Mouse (Mus musculus) ES-Bruce4 (cell line): ENCODE results near the gene Astn1. TPM values are rescaled to one million over a fixed set of nuclear protein-coding genes. Genes with fewer than 3 reads are reported as not detected.

Source experiments
- H3K27ac ChIP-seq: 2 replicates; pipeline ENCODE4 v1.5.1; 2012; ENCODE audit warnings: low read length, inconsistent platforms; ENCODE audit not compliant: insufficient read depth
- H3K27me3 ChIP-seq: 2 replicates; pipeline ENCODE4 v1.6.1; 2012; ENCODE audit warnings: mild to moderate bottlenecking, low read length, inconsistent platforms; ENCODE audit not compliant: control insufficient read depth, poor library complexity, insufficient read depth, severe bottlenecking
- H3K36me3 ChIP-seq: 2 replicates; pipeline ENCODE4 v1.6.1; 2012; ENCODE audit warnings: inconsistent platforms, mild to moderate bottlenecking, low read length, moderate library complexity; ENCODE audit not compliant: control insufficient read depth, poor library complexity, insufficient read depth, severe bottlenecking
- H3K4me1 ChIP-seq: one replicate; pipeline ENCODE4 v1.8.1; 2011; ENCODE audit warnings: low read length; ENCODE audit not compliant: control insufficient read depth, insufficient read depth
- H3K4me3 ChIP-seq: 2 replicates; pipeline ENCODE4 v1.5.1; 2011; ENCODE audit warnings: low read depth, mild to moderate bottlenecking, low read length
- H3K9ac ChIP-seq: 2 replicates; pipeline ENCODE4 v1.6.1; 2012; ENCODE audit warnings: low read depth, mild to moderate bottlenecking, inconsistent platforms; ENCODE audit not compliant: poor library complexity, severe bottlenecking
- H3K9me3 ChIP-seq: replicated peaks from 2 replicates; pipeline ENCODE4 v1.6.1; 2012; ENCODE audit warnings: mild to moderate bottlenecking, low read length, inconsistent platforms; ENCODE audit not compliant: control insufficient read depth, poor library complexity, insufficient read depth, severe bottlenecking
- CTCF ChIP-seq: IDR thresholded peaks from one replicate; pipeline ENCODE4 v1.8.1; 2011; ENCODE audit warnings: low read depth, low read length
- EP300 ChIP-seq: IDR thresholded peaks from 2 replicates; pipeline ENCODE4 v1.6.1; 2011; ENCODE audit warnings: low read depth, low read length; ENCODE audit not compliant: insufficient read depth
- POLR2A ChIP-seq: IDR thresholded peaks from one replicate; pipeline ENCODE4 v1.8.1; 2011; ENCODE audit warnings: low read length; ENCODE audit not compliant: insufficient read depth
- polyA plus RNA-seq: library from polyadenylated mRNA; stranded (reverse); fragments of >200 nt; gene quantifications from 2 replicates; pipeline ENCODE4 v1.2.4, GENCODE M21; 2011; ENCODE audit warnings: low read depth; ENCODE audit not compliant: missing spikeins, insufficient read depth, insufficient read length

The Astn1 gene
- polyA plus RNA-seq, 1 experiment: 0.33 TPM

DNA sequence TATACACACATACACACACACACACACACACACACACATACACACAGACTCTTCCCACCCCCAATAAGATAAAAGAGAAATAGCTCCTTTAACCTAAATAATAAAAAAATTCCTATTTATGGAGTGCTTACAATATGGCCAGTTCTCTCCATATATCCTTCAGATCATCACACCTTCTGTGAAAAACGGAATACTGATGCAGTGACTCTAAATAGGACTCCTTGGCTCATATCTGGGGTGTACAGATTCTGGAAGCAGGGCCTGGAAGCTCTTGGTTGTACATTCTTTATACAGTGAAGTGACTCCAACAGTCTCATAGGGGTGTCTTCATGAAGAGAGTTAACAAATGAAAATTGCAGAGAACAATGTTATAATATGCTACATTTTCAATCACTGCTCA lies 60.7 kb downstream of the Astn1 start:
- no peaks in the 10 kb centered on the region for H3K9me3 ChIP-seq
- H3K36me3 ChIP-seq: no peaks in the 10 kb centered on the region
- H3K9ac ChIP-seq: no peak overlapping the region
- no peak overlapping the region for H3K4me3 ChIP-seq
- H3K4me1 ChIP-seq: no peaks in the 10 kb centered on the region
- no peaks in the 10 kb centered on the region for H3K27me3 ChIP-seq
- no peak overlapping the region for H3K27ac ChIP-seq
- no peak for TF ChIP-seq EP300
- no peak for TF ChIP-seq POLR2A

GRCm38 (mm10) chr1:158446071-158446470 lies 84.0 kb downstream of the Astn1 start:
- Histone ChIP-seq H3K27me3 (no peaks in the 10 kb centered on the region), H3K36me3 (no peaks in the 10 kb centered on the region), H3K27ac (no peak overlapping the region), H3K9me3 (no peaks in the 10 kb centered on the region), H3K4me3 (no peak overlapping the region), H3K9ac (no peak overlapping the region), H3K4me1 (no peaks in the 10 kb centered on the region)
- no peak for TF ChIP-seq CTCF
- TF ChIP-seq POLR2A: no peak
- TF ChIP-seq EP300: no peak

GRCm38 (mm10) chr1:158447956-158448355 lies 85.9 kb downstream of the Astn1 start:
- H3K27ac ChIP-seq: no peak overlapping the region
- H3K9me3 ChIP-seq: no peaks in the 10 kb centered on the region
- no peak overlapping the region for H3K9ac ChIP-seq
- TF ChIP-seq EP300 (no peak), CTCF (no peak), POLR2A (no peak)
- H3K4me3 ChIP-seq: no peak overlapping the region
- H3K4me1 ChIP-seq: no peaks in the 10 kb centered on the region
- H3K36me3 ChIP-seq: no peaks in the 10 kb centered on the region
- H3K27me3 ChIP-seq: no peaks in the 10 kb centered on the region

DNA sequence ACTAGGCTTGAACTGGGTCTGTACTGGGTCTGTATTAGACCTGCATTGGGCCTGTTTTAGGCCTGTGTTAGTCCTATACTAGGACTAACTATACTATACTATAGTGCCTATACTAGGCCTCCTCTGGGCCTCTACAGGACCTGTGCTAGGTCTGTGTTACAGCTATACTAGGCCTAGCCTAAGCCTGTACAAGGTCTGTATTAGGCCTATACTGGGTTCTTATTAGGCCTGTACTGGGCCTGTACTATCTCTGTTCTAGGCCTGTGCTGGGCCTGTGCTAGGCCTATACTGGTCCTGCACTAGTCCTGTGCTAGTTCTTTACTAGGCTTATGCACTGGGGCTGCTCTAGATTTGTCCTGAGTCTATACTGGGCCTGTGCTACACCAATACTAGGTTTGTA lies 90.6 kb downstream of the Astn1 start:
- Histone ChIP-seq H3K27me3 (no peaks in the 10 kb centered on the region), H3K27ac (no peak overlapping the region), H3K4me3 (no peak overlapping the region), H3K9ac (no peak overlapping the region), H3K36me3 (no peaks in the 10 kb centered on the region), H3K4me1 (no peaks in the 10 kb centered on the region), H3K9me3 (no peaks in the 10 kb centered on the region)
- TF ChIP-seq EP300 (no peak), POLR2A (no peak), CTCF (no peak)

GRCm38 (mm10) chr1:158453587-158453986 lies 91.5 kb downstream of the Astn1 start:
- Histone ChIP-seq H3K27ac (no peak overlapping the region), H3K9ac (no peak overlapping the region), H3K4me3 (no peak overlapping the region), H3K27me3 (no peaks in the 10 kb centered on the region), H3K4me1 (no peaks in the 10 kb centered on the region), H3K9me3 (no peaks in the 10 kb centered on the region), H3K36me3 (no peaks in the 10 kb centered on the region)
- no peak for TF ChIP-seq POLR2A
- TF ChIP-seq CTCF: no peak
- TF ChIP-seq EP300: no peak

DNA sequence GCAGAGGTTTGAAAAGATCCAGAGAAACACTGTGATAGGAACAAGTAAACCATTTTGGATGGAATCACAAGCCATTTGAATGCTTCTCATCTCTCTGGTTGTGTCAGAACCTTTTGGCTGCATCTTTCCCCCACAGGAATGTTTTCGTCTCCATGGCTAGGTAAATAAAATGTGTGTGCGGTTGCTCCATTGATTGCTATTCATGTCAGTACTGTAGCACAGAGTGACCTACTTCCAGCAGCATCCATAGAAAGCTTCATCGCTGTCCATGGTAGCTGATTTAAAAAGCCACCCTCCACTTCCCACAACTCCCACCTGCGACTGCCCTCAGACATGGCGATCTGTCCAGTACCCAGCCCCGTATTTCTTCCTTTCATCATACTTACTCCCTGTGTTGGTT lies 101.9 kb downstream of the Astn1 start:
- Histone ChIP-seq H3K4me3 (no peak overlapping the region), H3K36me3 (no peaks in the 10 kb centered on the region), H3K9ac (no peak overlapping the region), H3K4me1 (no peaks in the 10 kb centered on the region), H3K9me3 (no peaks in the 10 kb centered on the region; the same call in 1 of the 2 replicates), H3K27ac (no peak overlapping the region), H3K27me3 (no peaks in the 10 kb centered on the region)
- no peak for TF ChIP-seq EP300
- no peak for TF ChIP-seq CTCF
- no peak for TF ChIP-seq POLR2A

DNA sequence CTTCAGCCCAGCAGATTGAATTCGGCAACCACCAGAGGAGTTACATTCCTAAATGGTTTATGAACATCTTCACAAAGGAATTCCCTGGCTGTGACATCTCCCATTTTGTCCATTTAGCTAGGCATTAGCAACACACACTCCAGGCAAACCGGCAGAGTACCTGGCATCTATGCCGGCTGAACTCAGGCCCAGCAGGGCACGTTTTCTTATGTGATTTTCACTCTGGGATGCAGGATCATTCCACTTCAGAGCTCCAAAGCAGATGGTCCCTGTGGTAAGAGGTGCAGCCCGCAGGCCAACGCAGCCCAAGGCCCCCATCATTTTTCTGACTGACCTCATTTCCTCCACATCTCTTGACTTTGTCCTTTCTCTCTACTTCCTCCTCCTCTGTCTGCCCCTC lies 103.2 kb downstream of the Astn1 start:
- Histone ChIP-seq H3K9ac (no peak overlapping the region), H3K4me1 (no peaks in the 10 kb centered on the region), H3K4me3 (no peak overlapping the region), H3K36me3 (no peaks in the 10 kb centered on the region), H3K27ac (no peak overlapping the region), H3K9me3 (no peaks in the 10 kb centered on the region), H3K27me3 (no peaks in the 10 kb centered on the region)
- TF ChIP-seq POLR2A (no peak), EP300 (no peak), CTCF (no peak)
